Mouse (Mus musculus): ENCODE measurements at regions not wholly inside any gene's neighbourhood (a gene's known extent, or its start where the extent isn't known, plus 50 kb on each side); places are given as distances from the start of the nearest gene placed in this dataset.

DNA sequence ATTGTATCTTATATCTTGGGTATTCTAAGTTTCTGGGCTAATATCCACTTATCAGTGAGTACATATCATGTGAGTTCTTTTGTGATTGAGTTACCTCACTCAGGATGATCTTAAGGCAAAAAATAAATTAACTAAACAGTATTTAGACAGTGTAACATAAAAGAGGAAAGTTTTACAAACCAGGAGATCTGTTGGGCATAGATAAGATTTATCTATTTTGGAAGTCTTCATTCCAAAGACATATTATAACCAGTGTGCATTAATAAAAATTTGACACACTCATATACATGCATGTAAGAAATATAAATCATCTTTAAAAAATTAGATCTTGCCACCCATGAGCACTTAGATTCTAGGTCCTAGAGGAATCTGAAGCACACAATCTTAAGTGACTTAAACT lies 343.9 kb upstream of the Fam174a start:
- TF ChIP-seq CTCF (IDR thresholded peaks at IDR 0.05; ENCODE audit: borderline replicate concordance, extremely low read depth, insufficient read depth, insufficient read length) (no peak), POLR2A (IDR thresholded peaks at IDR 0.05; ENCODE audit: borderline replicate concordance, extremely low read depth, insufficient read depth, insufficient read length, poor library complexity, severe bottlenecking) (no peak)
- no peak for DNase-seq (ENCODE audit: low read depth)

DNA sequence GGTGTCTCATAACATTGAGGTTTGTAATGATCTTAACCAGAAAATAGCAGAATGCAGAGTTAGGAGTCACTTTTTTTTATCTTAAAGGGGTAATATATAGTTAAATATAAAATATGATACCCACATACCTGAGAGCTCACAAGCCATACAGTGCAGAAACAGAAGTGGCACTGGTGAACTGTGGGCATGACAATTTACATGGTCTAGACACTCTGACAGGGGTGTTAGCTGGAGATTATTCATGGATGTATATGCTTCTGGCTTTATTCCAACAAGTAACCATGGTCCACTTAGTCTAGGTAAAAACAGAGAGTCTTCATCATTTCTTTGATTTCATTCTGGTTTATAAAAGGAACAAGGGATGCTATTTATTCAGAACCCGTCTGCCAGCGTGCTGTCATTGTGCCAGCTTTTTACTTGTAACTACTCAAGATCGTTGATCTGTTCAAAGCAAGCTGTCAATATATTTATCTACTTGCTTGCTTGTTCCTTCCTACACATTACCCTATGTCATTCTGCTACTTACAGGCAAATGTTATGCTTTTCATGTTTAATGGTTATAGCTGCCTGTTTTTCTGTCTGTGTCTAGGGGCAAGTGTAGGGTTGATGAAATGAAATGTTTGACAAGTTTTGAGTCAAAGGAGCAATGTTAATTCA lies 343.2 kb upstream of the Fam174a start:
- peak; percentile 79 for DNase-seq (ENCODE audit: low read depth)
- TF ChIP-seq CTCF (IDR thresholded peaks at IDR 0.05; ENCODE audit: borderline replicate concordance, extremely low read depth, insufficient read depth, insufficient read length) (no peak), POLR2A (IDR thresholded peaks at IDR 0.05; ENCODE audit: borderline replicate concordance, extremely low read depth, insufficient read depth, insufficient read length, poor library complexity, severe bottlenecking) (no peak)

DNA sequence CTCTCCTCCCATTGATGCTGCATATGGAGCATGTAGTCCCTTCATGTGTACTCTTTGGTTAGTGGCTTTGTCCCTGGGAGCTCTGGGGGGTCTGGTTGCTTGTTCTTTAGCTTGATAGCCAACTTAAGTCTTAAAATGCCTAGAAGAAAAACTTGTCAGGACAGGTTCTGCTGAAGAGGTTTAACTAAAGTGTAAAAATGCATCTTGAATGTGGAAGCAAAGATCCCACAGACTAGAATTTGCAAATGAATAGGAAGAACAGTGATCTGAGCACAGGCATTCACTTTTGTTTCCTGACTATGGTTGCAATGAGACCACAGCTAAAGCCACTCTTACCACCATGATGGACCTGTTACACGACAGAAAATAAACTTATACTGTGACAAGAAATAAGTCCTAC lies 320.1 kb upstream of the Fam174a start:
- no peak for DNase-seq (ENCODE audit: low read depth)

DNA sequence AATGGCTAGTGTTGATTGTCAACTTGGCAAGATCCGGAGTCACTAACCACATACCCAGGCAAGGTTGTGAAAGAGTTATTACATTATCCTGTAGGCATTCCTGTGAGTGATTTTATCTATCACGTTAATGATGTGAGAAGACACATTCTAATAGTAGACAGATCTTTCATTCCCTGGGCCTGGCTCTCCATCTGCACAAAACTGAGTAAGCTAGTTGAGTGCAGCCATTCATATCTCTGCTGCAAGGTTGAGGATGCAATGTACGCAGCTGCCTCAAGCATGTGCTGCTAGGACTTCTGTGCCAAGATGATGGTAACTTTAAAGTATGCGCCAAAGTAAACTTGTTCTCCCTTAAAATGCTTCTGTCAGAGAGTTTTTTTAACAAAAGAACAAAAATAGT lies 309.5 kb upstream of the Fam174a start:
- no peak for TF ChIP-seq POLR2A (IDR thresholded peaks at IDR 0.05; ENCODE audit: borderline replicate concordance, extremely low read depth, insufficient read depth, insufficient read length, poor library complexity, severe bottlenecking)
- DNase-seq (ENCODE audit: low read depth): peak; percentile 8

More for the DNA sequence above, 320.1 kb upstream of the Fam174a start:
- TF ChIP-seq POLR2A (IDR thresholded peaks at IDR 0.05; ENCODE audit: borderline replicate concordance, extremely low read depth, insufficient read depth, insufficient read length, poor library complexity, severe bottlenecking) (no peak), CTCF (IDR thresholded peaks at IDR 0.05; ENCODE audit: borderline replicate concordance, extremely low read depth, insufficient read depth, insufficient read length) (no peak)

DNA sequence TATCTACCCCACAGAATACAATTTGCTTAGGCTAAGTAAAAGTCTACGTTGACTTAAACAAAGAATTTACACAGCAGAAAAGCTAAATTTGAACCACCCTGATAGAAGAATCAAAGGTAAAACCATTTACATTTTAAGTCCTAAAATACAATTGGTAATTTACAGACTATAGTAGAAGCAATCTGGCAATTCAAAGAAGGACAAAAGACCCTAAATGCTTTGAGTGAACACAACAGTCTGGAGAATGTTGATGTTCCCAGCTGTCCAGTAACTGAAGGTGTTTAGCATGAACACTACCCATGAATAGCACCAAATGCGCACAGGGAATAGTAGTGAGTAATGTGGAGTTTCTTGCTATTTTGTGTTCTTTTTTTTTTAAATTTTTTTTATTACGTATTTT lies 282.8 kb upstream of the Fam174a start:
- TF ChIP-seq POLR2A (IDR thresholded peaks at IDR 0.05; ENCODE audit: borderline replicate concordance, extremely low read depth, insufficient read depth, insufficient read length, poor library complexity, severe bottlenecking): no peak
- no peak for TF ChIP-seq CTCF (IDR thresholded peaks at IDR 0.05; ENCODE audit: borderline replicate concordance, extremely low read depth, insufficient read depth, insufficient read length)
- DNase-seq (ENCODE audit: low read depth): no peak

DNA sequence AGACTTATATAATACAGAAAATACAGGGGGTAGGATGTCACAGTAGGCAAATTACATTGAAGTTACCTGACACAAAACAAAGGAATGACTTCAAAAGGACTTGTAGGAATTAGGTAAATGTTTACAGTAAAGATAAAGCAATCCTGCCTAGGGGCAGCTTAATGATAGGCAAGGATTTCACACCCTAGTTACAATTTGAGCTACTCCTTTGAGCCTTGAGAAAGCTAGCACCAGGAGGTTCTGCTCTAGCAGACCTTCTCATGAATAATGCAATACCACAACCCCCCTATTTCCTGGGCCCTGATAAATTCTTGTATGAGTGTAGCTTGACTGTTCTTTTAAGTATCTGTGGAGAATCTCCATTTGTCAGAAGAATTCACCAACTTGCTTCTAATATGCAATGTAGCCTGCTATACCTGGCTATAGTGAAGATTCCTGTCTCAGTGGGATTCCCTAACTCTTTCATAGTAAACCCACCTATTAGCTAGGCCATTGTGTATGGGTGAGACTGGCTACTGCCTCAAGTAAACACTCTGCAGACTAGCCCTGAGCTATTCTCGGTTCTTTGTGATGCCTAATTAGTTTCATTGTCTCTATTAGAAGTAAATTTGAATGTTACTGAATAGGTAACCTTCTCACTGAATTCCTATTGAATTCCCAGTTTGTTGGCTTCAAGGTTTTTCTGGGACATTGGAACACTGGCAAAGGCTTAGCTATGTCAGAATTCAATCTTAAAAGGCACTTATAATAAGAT lies 279.6 kb upstream of the Fam174a start:
- DNase-seq (ENCODE audit: low read depth): peak; percentile 45

DNA sequence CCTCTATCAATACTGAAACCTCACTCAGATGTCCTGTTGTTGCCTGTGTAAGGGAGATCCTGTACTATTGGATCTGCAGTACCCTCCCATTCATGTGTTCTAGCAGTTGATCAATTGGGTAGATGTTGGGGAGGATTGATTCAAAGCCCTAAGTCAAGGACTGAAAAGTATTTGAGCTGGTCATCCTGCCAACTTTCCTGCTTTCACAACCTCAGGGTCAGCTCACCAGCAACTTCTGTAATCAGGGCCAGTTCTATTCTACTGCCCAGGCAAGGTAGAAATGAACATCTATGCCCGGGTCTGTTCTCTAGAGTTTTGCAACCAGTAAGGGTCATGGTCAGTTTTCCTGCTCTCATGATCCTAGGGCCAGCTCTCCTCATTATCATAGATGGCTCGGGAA lies 275.0 kb upstream of the Fam174a start:
- no peak for DNase-seq (ENCODE audit: low read depth)
- no peak for TF ChIP-seq POLR2A (IDR thresholded peaks at IDR 0.05; ENCODE audit: borderline replicate concordance, extremely low read depth, insufficient read depth, insufficient read length, poor library complexity, severe bottlenecking)
- TF ChIP-seq CTCF (IDR thresholded peaks at IDR 0.05; ENCODE audit: borderline replicate concordance, extremely low read depth, insufficient read depth, insufficient read length): no peak

DNA sequence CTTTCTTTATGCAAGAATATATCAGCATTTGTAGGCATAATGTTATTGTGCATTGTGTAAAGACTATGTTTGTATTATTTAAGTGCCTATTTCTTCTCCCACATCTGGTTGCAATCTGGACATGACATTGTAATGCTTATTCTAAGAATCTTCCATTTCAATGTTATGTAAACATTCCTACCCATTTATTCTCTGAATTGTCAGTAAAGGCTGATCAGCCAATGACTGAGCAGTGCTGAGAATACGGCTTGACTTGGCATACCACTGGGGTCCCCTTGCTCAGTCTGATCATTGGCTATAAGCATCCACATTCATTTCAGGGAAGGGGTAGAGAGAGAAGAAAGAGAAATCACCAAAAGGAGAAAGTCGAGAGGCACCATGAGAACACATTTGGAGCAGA lies 273.1 kb upstream of the Fam174a start:
- TF ChIP-seq POLR2A (IDR thresholded peaks at IDR 0.05; ENCODE audit: borderline replicate concordance, extremely low read depth, insufficient read depth, insufficient read length, poor library complexity, severe bottlenecking): no peak
- TF ChIP-seq CTCF (IDR thresholded peaks at IDR 0.05; ENCODE audit: borderline replicate concordance, extremely low read depth, insufficient read depth, insufficient read length): no peak
- DNase-seq (ENCODE audit: low read depth): no peak

DNA sequence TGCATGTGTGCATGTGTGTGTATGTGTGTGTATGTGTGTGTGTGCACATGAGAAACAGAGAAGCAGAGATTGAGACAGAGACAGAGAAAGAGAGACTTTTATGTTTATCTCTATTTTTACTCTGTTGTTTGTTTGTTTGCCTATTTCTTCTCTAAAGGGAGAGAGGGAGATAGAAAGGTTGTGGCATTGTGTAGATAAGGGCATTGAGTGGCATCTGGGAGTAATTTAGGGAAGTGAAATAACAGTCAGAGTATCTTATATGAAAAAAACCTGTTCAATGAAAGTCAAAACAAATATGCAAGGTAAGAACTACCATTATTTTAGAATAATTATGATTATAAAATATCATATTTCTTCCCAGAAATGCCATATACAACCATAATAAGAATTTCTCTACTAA lies 270.1 kb upstream of the Fam174a start:
- DNase-seq (ENCODE audit: low read depth): no peak
- no peak for TF ChIP-seq POLR2A (IDR thresholded peaks at IDR 0.05; ENCODE audit: borderline replicate concordance, extremely low read depth, insufficient read depth, insufficient read length, poor library complexity, severe bottlenecking)
- TF ChIP-seq CTCF (IDR thresholded peaks at IDR 0.05; ENCODE audit: borderline replicate concordance, extremely low read depth, insufficient read depth, insufficient read length): no peak

DNA sequence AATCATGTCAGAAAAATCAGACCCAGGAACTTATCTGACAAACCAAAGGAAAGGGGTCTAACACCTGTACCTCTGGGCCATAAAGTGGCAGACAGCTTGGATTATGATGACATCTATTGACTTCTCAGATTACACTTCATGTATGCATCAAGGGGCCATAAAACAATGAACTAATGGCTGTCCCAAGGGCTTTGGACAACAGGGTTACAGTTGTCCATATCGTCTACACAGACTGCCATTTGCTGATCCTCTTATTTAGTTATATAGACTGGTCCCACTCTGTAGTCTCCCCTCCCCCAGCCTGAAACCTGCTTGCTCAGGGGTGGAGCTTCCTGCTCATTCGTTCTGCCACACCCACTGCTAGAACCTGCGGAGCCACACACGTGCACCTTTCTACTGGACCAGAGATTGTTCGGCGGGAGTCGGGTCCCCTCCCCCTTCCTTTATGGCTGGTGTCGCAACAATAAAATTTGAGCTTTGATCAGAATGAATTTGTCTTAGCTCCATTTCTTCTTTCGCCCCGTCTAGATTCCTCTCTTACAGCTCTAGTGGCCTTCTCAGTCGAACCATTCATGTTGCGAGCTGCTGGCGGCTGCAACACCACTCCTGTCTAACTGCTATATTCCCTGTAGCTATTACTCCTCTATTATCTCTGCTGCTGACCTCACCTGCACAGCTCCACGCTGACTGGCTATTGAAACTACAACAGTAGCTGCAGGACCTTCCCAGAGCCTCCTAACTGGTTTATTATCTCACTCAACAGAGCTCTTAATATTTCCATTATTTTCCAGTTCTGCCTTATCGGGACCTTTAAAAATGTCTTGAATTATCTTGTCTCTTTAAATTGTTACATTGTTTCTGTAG lies 248.9 kb upstream of the Fam174a start:
- no peak for DNase-seq (ENCODE audit: low read depth)
- TF ChIP-seq POLR2A (IDR thresholded peaks at IDR 0.05; ENCODE audit: borderline replicate concordance, extremely low read depth, insufficient read depth, insufficient read length, poor library complexity, severe bottlenecking): no peak
- TF ChIP-seq CTCF (IDR thresholded peaks at IDR 0.05; ENCODE audit: borderline replicate concordance, extremely low read depth, insufficient read depth, insufficient read length): no peak

DNA sequence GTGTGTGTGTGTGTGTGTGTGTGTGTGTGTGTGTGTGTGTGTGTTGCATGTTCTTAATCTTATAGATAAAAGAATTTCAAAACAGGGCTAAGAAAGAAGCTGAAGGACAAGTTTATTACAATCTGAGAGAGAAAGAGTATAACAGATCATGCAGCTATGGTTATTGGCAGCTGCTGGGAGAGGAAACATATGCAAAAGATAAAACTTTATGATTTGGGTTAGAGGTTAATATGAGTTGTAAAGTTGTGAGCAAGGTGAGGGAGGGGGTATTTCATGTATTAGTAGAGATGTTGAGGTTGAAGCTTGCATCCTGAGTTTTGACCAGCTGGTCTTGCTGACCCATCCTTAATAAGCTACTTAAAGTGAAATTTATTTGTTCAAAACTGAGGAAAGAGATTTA lies 247.8 kb upstream of the Fam174a start:
- TF ChIP-seq CTCF (IDR thresholded peaks at IDR 0.05; ENCODE audit: borderline replicate concordance, extremely low read depth, insufficient read depth, insufficient read length) (no peak), POLR2A (IDR thresholded peaks at IDR 0.05; ENCODE audit: borderline replicate concordance, extremely low read depth, insufficient read depth, insufficient read length, poor library complexity, severe bottlenecking) (no peak)
- DNase-seq (ENCODE audit: low read depth): no peak

Measured in brain, embryonic 14.5 days (tissue).